Mouse (Mus musculus) CH12F3 (cell line): ENCODE data around the gene Dnajc17.

Experiments used
- in situ Hi-C: fragments of 300-500 bp; cut with MboI; formaldehyde crosslinking; loops from 2 replicates; pipeline ENCODE4 v1.14.3; 2020; ENCODE audit warnings: low sequenced_read_pairs

Dnajc17 gene

GRCm38 (mm10) chr2:119165401-119165800 is 43.2 kb downstream of the Dnajc17 start:
- in situ Hi-C loops = no loop called here

DNA sequence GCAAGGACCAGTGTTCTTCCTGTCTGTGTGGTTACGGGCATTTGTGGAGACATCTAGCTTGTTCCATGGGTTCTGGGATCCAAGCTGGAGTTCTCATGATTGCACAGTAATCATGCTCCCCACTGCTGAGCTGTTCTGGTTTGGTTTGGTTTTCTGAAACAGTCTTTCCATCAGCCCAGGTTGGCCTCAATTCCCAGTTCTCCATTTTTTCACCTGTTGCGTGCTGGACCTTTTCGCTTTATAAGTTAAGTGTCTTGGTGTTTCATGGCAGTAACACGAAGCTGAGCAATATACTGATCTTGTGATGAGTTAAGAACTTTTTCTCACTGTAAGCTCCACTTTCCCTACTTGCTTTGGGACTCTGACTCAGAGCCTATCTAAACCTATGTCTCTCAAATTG is 44.6 kb downstream of the Dnajc17 start:
- in situ Hi-C loops = no loop called here

GRCm38 (mm10) chr2:119163135-119163534 is 45.5 kb downstream of the Dnajc17 start:
- in situ Hi-C loops = no loop called here

GRCm38 (mm10) chr2:119161247-119161646 is 47.3 kb downstream of the Dnajc17 start:
- in situ Hi-C loops = no loop called here

- in situ Hi-C loops = no loop called here
Measured at GRCm38 (mm10) chr2:119157836-119158235, 50.8 kb downstream of the Dnajc17 start.

DNA sequence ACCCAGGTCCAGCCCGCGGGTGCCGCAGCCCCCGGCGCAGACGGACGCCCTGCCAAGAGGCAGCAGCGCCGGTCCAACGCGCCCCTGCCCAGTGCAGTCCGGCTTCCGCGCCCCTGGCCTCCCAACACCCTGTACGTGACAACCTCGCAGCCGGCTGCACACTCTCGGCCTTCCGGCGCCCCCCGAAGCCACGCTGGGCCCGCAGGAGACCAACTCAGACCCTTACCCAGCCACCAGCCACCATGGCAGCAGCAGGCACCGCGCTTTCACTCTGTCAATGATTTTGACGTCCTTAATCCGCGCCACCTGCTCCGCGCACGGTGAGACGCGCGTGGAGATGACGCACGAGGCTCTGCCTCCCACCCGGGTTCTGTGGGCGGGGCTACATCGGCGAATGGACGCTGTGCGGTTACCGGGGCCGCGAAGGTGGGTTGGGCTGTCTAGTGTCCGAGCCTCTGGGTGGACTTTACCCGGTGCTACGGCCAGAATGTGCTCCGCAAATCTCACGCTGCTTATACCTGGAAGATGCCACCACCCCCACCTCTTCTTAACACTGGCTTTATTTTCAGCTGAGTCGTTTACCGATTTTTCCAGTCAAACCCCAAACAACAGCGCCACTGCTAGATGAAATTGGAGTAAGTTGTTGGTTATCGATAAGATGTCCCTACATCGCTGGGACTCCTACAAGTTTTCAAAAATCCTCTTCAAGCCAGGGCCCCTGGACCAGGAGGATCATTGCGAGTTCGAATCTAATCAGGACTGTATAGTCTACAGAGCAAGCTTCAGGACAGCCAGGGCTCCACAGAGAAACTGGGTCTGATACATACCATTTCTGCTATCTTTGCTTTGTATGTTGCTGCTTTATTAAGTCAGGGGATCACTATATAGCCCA is 51.7 kb downstream of the Dnajc17 start, which contains the start of gene Rmdn3:
Gene Rmdn3 (minus strand): TSS at position 354 of the 892 bp plus-strand sequence.
- in situ Hi-C loops = no loop called here

DNA sequence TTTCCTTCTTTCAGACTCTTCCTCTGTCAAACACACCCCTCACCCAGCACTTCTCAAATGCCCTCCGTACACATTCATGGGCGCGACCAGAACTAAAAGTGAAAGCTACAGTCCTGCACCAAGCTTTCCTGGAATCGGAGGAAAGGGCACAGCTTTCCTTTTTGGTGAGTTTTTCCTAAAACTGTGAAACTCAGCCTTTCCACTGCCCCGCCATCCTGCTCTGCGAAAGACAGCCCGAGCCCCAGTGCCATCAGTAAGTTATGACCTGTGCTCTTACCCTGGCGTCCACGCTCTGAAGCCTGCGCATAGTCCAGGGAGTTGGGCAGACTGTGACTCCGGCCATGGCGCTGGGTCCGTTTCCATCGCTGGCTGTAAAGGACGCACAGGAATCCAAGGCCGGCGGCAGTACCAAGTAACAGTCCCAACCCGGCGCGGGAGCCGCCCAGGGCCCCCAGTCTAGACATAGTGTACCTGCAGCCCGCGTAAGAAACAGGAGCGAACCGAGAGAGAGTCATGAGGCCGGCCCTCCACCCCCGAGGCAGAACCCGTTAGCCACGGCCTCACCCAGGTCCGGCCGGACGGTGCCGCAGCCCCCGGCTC is 52.4 kb downstream of the Dnajc17 start:
- in situ Hi-C loops = no loop called here

GRCm38 (mm10) chr2:119155388-119155787 is 53.2 kb downstream of the Dnajc17 start:
- in situ Hi-C loops = no loop called here

- in situ Hi-C loops = no loop called here
Measured at GRCm38 (mm10) chr2:119154683-119155082, 53.9 kb downstream of the Dnajc17 start.

- in situ Hi-C loops = no loop called here
Measured at GRCm38 (mm10) chr2:119152255-119152654, 56.3 kb downstream of the Dnajc17 start.

DNA sequence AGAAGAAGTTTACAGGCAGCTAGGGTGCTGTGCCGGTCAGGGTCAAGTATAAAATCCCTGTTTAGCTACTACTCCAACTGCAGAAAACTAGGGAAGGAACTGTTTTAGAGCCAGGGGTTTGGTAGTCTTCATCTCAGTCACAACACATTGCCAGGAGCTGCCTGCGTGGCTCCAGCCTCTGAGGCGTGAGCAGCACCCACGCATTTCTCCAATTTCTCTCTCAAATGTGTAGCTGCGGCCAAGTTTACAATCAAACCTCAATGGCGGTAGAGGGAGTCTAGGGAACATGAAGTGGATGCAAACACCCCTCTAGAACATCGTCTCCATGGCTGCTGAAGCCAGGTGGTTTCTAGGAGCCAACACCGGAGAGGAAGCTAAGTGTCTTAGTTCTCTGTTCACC is 60.8 kb downstream of the Dnajc17 start:
- in situ Hi-C loops = no loop called here

GRCm38 (mm10) chr2:119147160-119147678 is 61.4 kb downstream of the Dnajc17 start:
- in situ Hi-C loops = no loop called here

GRCm38 (mm10) chr2:119146435-119146834 is 62.2 kb downstream of the Dnajc17 start:
- in situ Hi-C loops = no loop called here

GRCm38 (mm10) chr2:119145199-119145598 is 63.4 kb downstream of the Dnajc17 start:
- in situ Hi-C loops = no loop called here

DNA sequence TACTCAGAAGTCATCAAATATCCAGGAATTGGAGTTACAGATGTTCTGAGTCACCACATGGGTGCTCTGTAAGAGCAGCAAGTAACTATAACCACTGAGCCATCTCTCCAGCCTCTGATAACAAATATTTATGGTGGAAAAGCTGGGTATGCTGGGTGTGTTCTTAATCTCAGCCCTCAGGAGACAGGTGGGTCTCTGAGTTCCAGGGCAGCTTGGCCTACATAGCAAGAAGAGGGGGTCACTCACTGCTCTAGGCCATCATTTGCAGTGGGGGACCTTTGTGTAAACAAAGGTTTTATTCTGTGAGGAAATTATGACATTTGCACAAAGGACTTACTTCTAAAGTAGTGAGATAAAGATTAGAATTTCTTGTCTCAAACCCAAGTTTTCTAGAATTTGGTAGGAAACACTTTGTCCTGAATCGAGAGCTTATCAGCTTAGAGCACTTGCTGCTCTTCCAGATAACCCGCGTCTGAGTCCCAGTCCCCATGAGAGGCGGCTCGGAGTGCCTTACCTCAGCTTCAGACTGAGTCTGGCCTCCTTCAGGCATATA is 72.2 kb downstream of the Dnajc17 start:
- in situ Hi-C loops = no loop called here
